Mouse (Mus musculus) left cerebral cortex, postnatal 10 days (tissue): Measurements from ENCODE around the gene Plekhn1. TPM values are rescaled to one million over a fixed set of nuclear protein-coding genes. Genes with fewer than 3 reads are reported as not detected.

ENCODE experiments used
- DNase-seq, 2 experiments: peaks; one replicate each; pipeline ENCODE4 v3.0.0; 2021 to 2022; ENCODE audit warnings: low spot score in 2 of 2, mixed read lengths in 1 of 2; ENCODE audit errors: extremely low spot score in 1 of 2
- intact Hi-C: fragments of 180-260 bp; cut with DNase I; formaldehyde crosslinking; loops from one replicate; pipeline ENCODE4 v1.15.1; 2025
- total RNA-seq, 2 experiments: library from RNA; stranded (reverse); gene quantifications; 2 replicates each; pipeline ENCODE4 v1.2.3; 2021

The Plekhn1 gene
- 10 to 100 TPM; 33.0 to 37.4 TPM for total RNA-seq

GRCm38 (mm10) chr4:156234701-156235213, at the start of gene Plekhn1:
Gene Plekhn1, minus strand, starts transcription at chr4:156234857.
- intact Hi-C loops = loop anchor here (2.0 kb wide), 1 partner anchor 38 kb away; the partner anchor contains the start of gene Agrn
- peak; percentile 66 to 89 for DNase-seq

DNA sequence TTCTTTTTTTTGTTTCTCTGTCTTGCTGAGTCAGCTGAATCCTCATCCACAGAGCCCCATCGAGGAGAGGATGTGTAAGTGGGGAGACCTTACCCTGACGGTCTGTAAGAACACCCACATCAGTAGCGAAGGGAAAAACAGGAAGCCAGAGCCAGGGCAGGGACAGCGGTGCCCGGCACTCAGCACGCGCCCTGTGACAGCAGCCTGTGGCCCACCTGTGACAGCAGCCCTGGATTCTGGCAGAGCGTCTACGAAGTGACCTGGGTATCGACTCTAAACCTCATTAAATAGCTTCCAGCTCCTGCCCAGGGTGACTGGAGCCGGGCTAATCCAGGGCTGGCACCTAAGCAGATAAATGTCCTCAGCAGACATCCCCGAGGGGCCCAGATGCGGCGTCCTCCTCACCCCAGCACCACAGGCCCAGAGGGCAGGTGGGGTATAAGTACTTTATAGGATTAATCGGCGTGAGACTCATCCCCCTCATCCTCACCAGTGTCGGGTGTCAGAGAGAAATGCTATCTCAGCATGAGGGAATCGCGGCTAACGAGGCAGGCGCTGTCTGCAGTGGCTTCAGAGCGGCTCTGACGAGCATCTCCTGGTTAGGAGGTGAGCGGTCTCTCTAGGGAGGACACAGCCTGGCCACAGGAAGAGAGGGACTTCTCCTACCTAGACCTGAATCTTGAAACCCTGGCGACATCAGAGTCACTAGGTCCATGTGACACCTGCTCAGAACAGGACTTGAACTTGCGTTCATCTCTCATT, 20.6 kb upstream of the Plekhn1 start, which contains the start of gene Samd11:
Gene Samd11, minus strand, starts transcription at position 580 of the 762 bp plus-strand sequence.
- intact Hi-C loops = no loop called here
- DNase-seq = no peak

GRCm38 (mm10) chr4:156254361-156255077, 19.9 kb upstream of the Plekhn1 start:
- intact Hi-C loops = no loop called here
- no peak for DNase-seq

GRCm38 (mm10) chr4:156253043-156253442, 18.4 kb upstream of the Plekhn1 start:
- intact Hi-C loops = no loop called here
- DNase-seq = no peak

DNA sequence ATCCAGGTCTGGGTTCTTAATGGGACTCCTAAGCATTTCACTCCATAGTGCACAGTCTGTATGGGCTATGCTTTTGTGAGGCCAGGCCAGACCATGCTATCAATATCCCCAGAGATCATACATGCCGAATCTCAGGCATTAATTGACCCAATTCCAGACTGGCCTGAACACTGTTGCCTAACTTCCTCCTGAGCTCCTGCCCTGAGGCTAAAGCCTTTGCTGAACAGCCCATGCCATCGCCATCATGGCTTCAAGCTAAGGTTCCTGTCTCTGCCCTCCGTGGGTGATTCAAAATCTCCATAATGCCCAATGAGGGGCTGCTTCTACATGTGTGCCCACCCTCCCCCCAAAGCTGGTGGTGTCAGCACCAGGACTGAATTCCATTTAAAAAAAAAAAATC, 18.0 kb upstream of the Plekhn1 start:
- intact Hi-C loops = no loop called here
- DNase-seq = no peak

GRCm38 (mm10) chr4:156252140-156252539, 17.5 kb upstream of the Plekhn1 start:
- intact Hi-C loops = no loop called here
- DNase-seq = no peak

DNA sequence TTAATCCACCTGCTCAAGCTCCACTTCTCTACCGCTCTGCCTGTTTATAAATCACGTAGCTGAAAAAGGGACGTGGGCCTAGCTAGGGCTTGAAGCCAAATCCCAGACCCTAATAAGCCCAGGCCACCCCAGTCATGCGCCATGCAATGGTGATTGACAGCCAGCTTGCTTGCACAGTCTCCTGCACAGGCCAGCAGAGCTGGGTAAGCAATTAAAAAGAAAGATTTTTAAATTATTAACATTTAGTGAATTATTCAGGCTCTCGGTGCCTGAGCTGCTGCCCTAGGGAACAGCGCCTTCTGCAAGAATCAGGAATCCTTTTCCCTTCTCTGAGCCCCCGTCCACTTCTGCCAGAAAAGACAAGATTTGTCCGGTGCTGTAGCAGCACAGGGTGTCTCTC, 16.4 kb upstream of the Plekhn1 start:
- DNase-seq = no peak
- intact Hi-C loops = no loop called here

DNA sequence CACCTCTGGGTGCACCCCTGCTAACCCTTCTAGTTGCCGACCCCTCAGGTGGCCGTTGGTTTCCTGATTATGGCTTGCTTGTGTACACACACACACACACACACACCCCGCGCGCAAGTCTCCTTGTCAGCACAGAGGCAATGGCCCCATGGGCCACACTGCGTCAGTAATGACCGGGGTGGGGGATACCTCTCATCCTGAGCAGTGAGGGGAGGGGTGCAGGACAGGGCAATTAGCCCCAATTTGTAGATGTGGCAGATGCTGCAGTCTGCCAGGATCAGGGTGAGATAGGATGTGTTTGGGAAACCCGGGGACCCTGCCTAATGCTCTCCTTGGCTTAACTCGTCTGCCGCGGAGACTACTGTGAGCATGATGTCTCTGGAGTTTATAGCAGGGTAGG, 14.9 kb upstream of the Plekhn1 start:
- intact Hi-C loops = loop anchor here (1.0 kb wide), 1 partner anchor 10 kb away; no protein-coding TSS in a partner anchor
- DNase-seq = no peak

DNA sequence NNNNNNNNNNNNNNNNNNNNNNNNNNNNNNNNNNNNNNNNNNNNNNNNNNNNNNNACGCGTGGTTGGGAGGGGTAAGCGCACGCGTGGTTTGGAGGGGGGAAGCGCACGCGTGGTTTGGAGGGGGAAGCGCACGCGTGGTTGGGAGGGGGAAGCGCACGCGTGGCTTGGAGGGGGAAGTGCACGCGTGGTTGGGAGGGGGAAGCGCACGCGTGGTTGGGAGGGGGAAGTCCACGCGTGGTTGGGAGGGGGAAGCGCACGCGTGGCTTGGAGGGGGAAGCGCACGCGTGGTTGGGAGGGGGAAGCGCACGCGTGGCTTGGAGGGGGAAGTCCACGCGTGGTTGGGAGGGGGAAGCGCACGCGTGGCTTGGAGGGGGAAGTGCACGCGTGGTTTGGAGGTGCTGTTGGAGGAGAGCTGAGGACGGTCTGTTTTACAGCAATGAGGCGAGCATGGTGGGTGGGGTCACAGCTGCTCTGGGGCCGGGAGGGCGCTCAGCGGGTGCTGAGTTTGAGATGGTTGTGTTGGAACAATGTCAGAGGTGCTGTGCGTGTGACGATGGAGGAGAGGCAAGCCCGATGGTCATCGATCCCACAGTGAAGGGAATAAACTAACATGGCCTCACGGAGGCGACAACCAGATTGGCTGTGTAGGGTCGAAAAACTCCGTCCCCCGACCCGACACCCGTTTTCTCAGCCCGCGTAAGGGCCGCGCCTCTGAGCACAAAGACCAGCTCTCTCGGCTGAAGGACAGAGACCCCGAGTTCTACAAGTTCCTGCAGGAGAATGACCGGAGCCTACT, 2.2 kb upstream of the Plekhn1 start:
- no peak for DNase-seq
- intact Hi-C loops = no loop called here

GRCm38 (mm10) chr4:156235808-156236533, 1.3 kb upstream of the Plekhn1 start, which contains the start of gene Noc2l:
Gene Noc2l, plus strand, starts transcription at chr4:156236010.
- peak; percentile 80 to 97 for DNase-seq
- intact Hi-C loops = loop anchor here (2.0 kb wide), 1 partner anchor 39 kb away; the partner anchor contains the start of gene Agrn

- intact Hi-C loops = loop anchor here (2.0 kb wide), 1 partner anchor 39 kb away; the partner anchor contains the start of gene Agrn
- DNase-seq = no peak
Observed at GRCm38 (mm10) chr4:156235360-156235770, 708 bp upstream of the Plekhn1 start.

GRCm38 (mm10) chr4:156234021-156234501, 596 bp downstream of the Plekhn1 start:
- DNase-seq = no peak
- intact Hi-C loops = loop anchor here (2.0 kb wide), 1 partner anchor 37 kb away; the partner anchor contains the start of gene Agrn

- no peak for DNase-seq
- intact Hi-C loops = no loop called here
Observed at GRCm38 (mm10) chr4:156228393-156229024, 6.1 kb downstream of the Plekhn1 start.

DNA sequence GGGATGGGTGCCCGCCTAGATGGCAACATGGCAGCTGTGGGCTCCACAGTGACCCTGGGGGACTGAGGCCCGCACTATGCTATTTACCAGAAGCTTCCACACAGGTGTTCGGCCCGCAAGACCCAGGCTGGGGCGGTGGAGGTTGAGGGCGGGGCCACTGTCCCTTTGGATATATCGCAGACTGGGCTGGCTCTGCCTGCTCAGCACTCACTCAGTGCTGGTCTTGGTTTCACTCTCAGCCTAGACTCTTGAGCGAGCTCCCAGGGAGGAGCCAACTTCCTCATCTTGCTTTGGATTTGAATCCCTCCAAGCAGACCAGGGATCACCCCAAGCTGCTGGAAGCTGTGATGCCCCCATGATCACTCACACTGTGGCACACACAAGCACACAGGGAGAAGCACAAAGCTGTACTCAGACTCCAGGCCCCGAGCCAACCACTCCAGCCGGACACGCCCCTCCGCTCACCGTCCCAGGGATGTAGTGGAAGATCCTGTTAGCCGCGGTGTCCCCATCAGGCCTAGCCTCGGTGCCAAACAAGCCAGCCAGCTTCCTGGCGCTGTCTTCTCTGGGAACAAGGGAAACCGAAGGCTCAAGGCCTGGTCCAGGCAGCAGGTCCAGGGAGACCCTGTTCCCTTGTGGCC, 6.8 kb downstream of the Plekhn1 start:
- DNase-seq = no peak

GRCm38 (mm10) chr4:156224276-156224675, 10.4 kb downstream of the Plekhn1 start:
- no peak for DNase-seq
- intact Hi-C loops = no loop called here

More for the DNA sequence above, 6.8 kb downstream of the Plekhn1 start:
- intact Hi-C loops = no loop called here

- no peak for DNase-seq
- intact Hi-C loops = no loop called here
Observed at GRCm38 (mm10) chr4:156219936-156220335, 14.7 kb downstream of the Plekhn1 start.

- intact Hi-C loops = no loop called here
- DNase-seq = peak in 1 of 2 experiments; percentile 47
Observed at GRCm38 (mm10) chr4:156217838-156218237, 16.8 kb downstream of the Plekhn1 start.
